Mouse (Mus musculus) midbrain, embryonic 10.5 days (tissue): ENCODE data around the gene Hjurp. TPM values are rescaled to one million over a fixed set of nuclear protein-coding genes. Genes with fewer than 3 reads are reported as not detected.
"Not testable (repeated sequence)": the region's sequence is repeated elsewhere in the genome, so short reads cannot be mapped to it uniquely, and the experiment has no call there.

Experiments
- DNase-seq: peaks from one replicate; pipeline ENCODE4 v3.0.0-alpha.2; 2017; ENCODE audit warnings: low spot score
- H3K27ac ChIP-seq: fragments of 300-500 bp; sonication (generic); replicated peaks from 2 replicates; pipeline ENCODE4 v1.5.1; 2016; ENCODE audit warnings: mild to moderate bottlenecking
- H3K27me3 ChIP-seq: fragments of 300-500 bp; sonication (generic); 2 replicates; pipeline ENCODE4 v1.6.1; 2016; ENCODE audit warnings: low read depth, mild to moderate bottlenecking; ENCODE audit not compliant: poor library complexity, severe bottlenecking
- H3K36me3 ChIP-seq: fragments of 300-500 bp; sonication (generic); 2 replicates; pipeline ENCODE4 v1.6.1; 2016; ENCODE audit warnings: mild to moderate bottlenecking, moderate library complexity
- H3K4me1 ChIP-seq: fragments of 300-500 bp; sonication (generic); 2 replicates; pipeline ENCODE4 v1.6.1; 2016
- H3K4me3 ChIP-seq: fragments of 300-500 bp; sonication (generic); 2 replicates; pipeline ENCODE4 v1.5.1; 2016; ENCODE audit warnings: mild to moderate bottlenecking, moderate library complexity
- H3K9me3 ChIP-seq: fragments of 300-500 bp; sonication (generic); replicated peaks from 2 replicates; pipeline ENCODE4 v1.6.1; 2016; ENCODE audit warnings: mild to moderate bottlenecking
- WGBS: fragments of 180-500 bp; shearing (Covaris S2); methylation state at CpG from one replicate; pipeline ENCODE4 v1.1.7; 2016; 5-methylcytosine and 5-hydroxymethylcytosine counted together
- polyA plus RNA-seq: library from polyadenylated mRNA; unstranded; fragments of >200 nt; fragmentation: Nextera tagmentation; extraction: Ambion mirVana; gene quantifications from 2 replicates; pipeline ENCODE4 v1.2.1, GENCODE M21; 2016

Gene Hjurp
- polyA plus RNA-seq, 1 experiment from 2014 or later = 213 TPM

GRCm38 (mm10) chr1:88225741-88226140 is 51.7 kb downstream of the Hjurp start:
- DNase-seq = peak; percentile 11
- peaks cover 56% of the 10 kb centered on the region for H3K9me3 ChIP-seq
- H3K4me3 ChIP-seq = no peak overlapping the region
- no peak overlapping the region for H3K27ac ChIP-seq
- H3K27me3 ChIP-seq = no peaks in the 10 kb centered on the region
- H3K36me3 ChIP-seq = no peaks in the 10 kb centered on the region
- no peaks in the 10 kb centered on the region for H3K4me1 ChIP-seq

GRCm38 (mm10) chr1:88225301-88225700 is 52.1 kb downstream of the Hjurp start:
- H3K9me3 ChIP-seq = peaks cover 51% of the 10 kb centered on the region
- 44% methylated on average over 2 of the region's 2 CpGs for WGBS
- H3K36me3 ChIP-seq, H3K4me3 ChIP-seq, H3K27ac ChIP-seq, H3K4me1 ChIP-seq, H3K27me3 ChIP-seq: not testable (repeated sequence)
- DNase-seq = peak; percentile 11

GRCm38 (mm10) chr1:88224029-88224776 is 53.2 kb downstream of the Hjurp start:
- peak; percentile 16 for DNase-seq
- WGBS = 68% methylated on average over 2 of the region's 2 CpGs
- Histone ChIP-seq H3K36me3 (no peaks in the 10 kb centered on the region), H3K27ac (no peak overlapping the region), H3K9me3 (peaks cover 40% of the 10 kb centered on the region), H3K4me1 (no peaks in the 10 kb centered on the region), H3K4me3 (no peak overlapping the region), H3K27me3 (no peaks in the 10 kb centered on the region)

GRCm38 (mm10) chr1:88223591-88223990 is 53.8 kb downstream of the Hjurp start:
- no peaks in the 10 kb centered on the region for H3K4me1 ChIP-seq
- no peaks in the 10 kb centered on the region for H3K36me3 ChIP-seq
- H3K27ac ChIP-seq = no peak overlapping the region
- H3K9me3 ChIP-seq = peaks cover 34% of the 10 kb centered on the region
- no peaks in the 10 kb centered on the region for H3K27me3 ChIP-seq
- DNase-seq = peak; percentile 17
- WGBS = 62% methylated on average over 1 of the region's 1 CpGs
- no peak overlapping the region for H3K4me3 ChIP-seq

- H3K27me3 ChIP-seq, H3K27ac ChIP-seq, H3K4me3 ChIP-seq, H3K36me3 ChIP-seq, H3K4me1 ChIP-seq: not testable (repeated sequence)
- peaks cover 29% of the 10 kb centered on the region for H3K9me3 ChIP-seq
- DNase-seq = peak; percentile 18
These were observed 54.4 kb downstream of the Hjurp start for GRCm38 (mm10) chr1:88223011-88223515.

GRCm38 (mm10) chr1:88222216-88222615 is 55.2 kb downstream of the Hjurp start:
- no peaks in the 10 kb centered on the region for H3K36me3 ChIP-seq
- H3K9me3 ChIP-seq = peaks cover 21% of the 10 kb centered on the region
- H3K27me3 ChIP-seq = no peaks in the 10 kb centered on the region
- DNase-seq = no peak
- H3K27ac ChIP-seq = no peak overlapping the region
- no peaks in the 10 kb centered on the region for H3K4me1 ChIP-seq
- no peak overlapping the region for H3K4me3 ChIP-seq
- 57% methylated on average over 2 of the region's 2 CpGs for WGBS

GRCm38 (mm10) chr1:88220336-88220735 is 57.1 kb downstream of the Hjurp start:
- Histone ChIP-seq H3K4me1 (no peaks in the 10 kb centered on the region), H3K27me3 (no peaks in the 10 kb centered on the region), H3K9me3 (peaks cover 2% of the 10 kb centered on the region), H3K4me3 (no peak overlapping the region), H3K36me3 (no peaks in the 10 kb centered on the region), H3K27ac (no peak overlapping the region)
- peak; percentile 18 for DNase-seq

- no peak for DNase-seq
- H3K36me3 ChIP-seq = no peaks in the 10 kb centered on the region
- H3K4me1 ChIP-seq = no peaks in the 10 kb centered on the region
- H3K4me3 ChIP-seq = no peak overlapping the region
- 17% methylated on average over 1 of the region's 1 CpGs for WGBS
- no peaks in the 10 kb centered on the region for H3K27me3 ChIP-seq
- no peak overlapping the region for H3K27ac ChIP-seq
- no peaks in the 10 kb centered on the region; the same call in 1 of the 2 replicates for H3K9me3 ChIP-seq
These were observed 58.4 kb downstream of the Hjurp start for GRCm38 (mm10) chr1:88219054-88219453.

GRCm38 (mm10) chr1:88218591-88218990 is 58.8 kb downstream of the Hjurp start:
- Histone ChIP-seq H3K36me3 (no peaks in the 10 kb centered on the region), H3K9me3 (no peaks in the 10 kb centered on the region; the same call in 1 of the 2 replicates), H3K4me1 (no peaks in the 10 kb centered on the region), H3K4me3 (no peak overlapping the region), H3K27ac (no peak overlapping the region), H3K27me3 (no peaks in the 10 kb centered on the region)
- WGBS = 52% methylated on average over 4 of the region's 4 CpGs
- DNase-seq = peak; percentile 15

- no peaks in the 10 kb centered on the region for H3K36me3 ChIP-seq
- no peak overlapping the region for H3K4me3 ChIP-seq
- no peak overlapping the region for H3K27ac ChIP-seq
- H3K27me3 ChIP-seq = no peaks in the 10 kb centered on the region
- peak; percentile 20 for DNase-seq
- no peaks in the 10 kb centered on the region; the same call in 1 of the 2 replicates for H3K9me3 ChIP-seq
- H3K4me1 ChIP-seq = no peaks in the 10 kb centered on the region
- 76% methylated on average over 9 of the region's 9 CpGs for WGBS
These were observed 59.4 kb downstream of the Hjurp start for GRCm38 (mm10) chr1:88218051-88218450.

GRCm38 (mm10) chr1:88217576-88217975 is 59.9 kb downstream of the Hjurp start:
- no peaks in the 10 kb centered on the region for H3K36me3 ChIP-seq
- H3K27me3 ChIP-seq = no peaks in the 10 kb centered on the region
- DNase-seq = no peak
- no peaks in the 10 kb centered on the region; the same call in 1 of the 2 replicates for H3K9me3 ChIP-seq
- WGBS = 43% methylated on average over 3 of the region's 3 CpGs
- H3K4me3 ChIP-seq = no peak overlapping the region
- no peak overlapping the region for H3K27ac ChIP-seq
- no peaks in the 10 kb centered on the region for H3K4me1 ChIP-seq

GRCm38 (mm10) chr1:88217144-88217543 is 60.3 kb downstream of the Hjurp start:
- Histone ChIP-seq H3K4me3 (no peak overlapping the region), H3K36me3 (no peaks in the 10 kb centered on the region), H3K4me1 (no peaks in the 10 kb centered on the region), H3K27me3 (no peaks in the 10 kb centered on the region), H3K27ac (no peak overlapping the region), H3K9me3 (no peaks in the 10 kb centered on the region; the same call in 1 of the 2 replicates)
- DNase-seq = peak; percentile 16
- WGBS = 68% methylated on average over 2 of the region's 2 CpGs

GRCm38 (mm10) chr1:88216551-88216950 is 60.9 kb downstream of the Hjurp start:
- no peaks in the 10 kb centered on the region; the same call in 1 of the 2 replicates for H3K9me3 ChIP-seq
- no peaks in the 10 kb centered on the region for H3K4me1 ChIP-seq
- no peaks in the 10 kb centered on the region for H3K27me3 ChIP-seq
- no peak overlapping the region for H3K27ac ChIP-seq
- WGBS = 57% methylated on average over 2 of the region's 2 CpGs
- no peak overlapping the region for H3K4me3 ChIP-seq
- peak; percentile 15 for DNase-seq
- no peaks in the 10 kb centered on the region for H3K36me3 ChIP-seq
